ENCODE assay signal across 23 mouse cellular contexts in genomic region chr10:82868418-82869086, GRCm38 (mm10). TPM values are rescaled to one million over a fixed set of nuclear protein-coding genes. Genes with fewer than 3 reads are reported as not detected.
DNase-seq lines count a peak whose midpoint lies in the region; ATAC-seq lines count a peak whose summit lies in the region.
"Had no signal": no experiment of that assay in that cellular context is flagged by ENCODE, and none has a peak within 500 bp of the region (broad histone marks: within the 10 kb centered on the region; RNA-seq: fewer than 3 reads in every experiment).

No protein-coding gene starts in this region.

- H3K4me2 ChIP-seq in liver, embryonic 16.5 days (ENCODE audit: low read depth, low read length): no peak overlapping the region
- no peak overlapping the region for H3K4me2 ChIP-seq in liver, embryonic 11.5 days
- no peak overlapping the region for H3K4me2 ChIP-seq in hindbrain, embryonic 11.5 days (replicated peaks; ENCODE audit: low read depth, low read length)
- H3K4me2 ChIP-seq: embryonic facial prominence, embryonic 15.5 days; forebrain, embryonic 13.5 days; hindbrain, embryonic 13.5 days; limb, embryonic 12.5 days had no signal

- no peaks in the 10 kb centered on the region for H3K27me3 ChIP-seq in liver, embryonic 16.5 days (ENCODE audit: control insufficient read depth, insufficient read depth, low read depth, low read length)
- H3K27me3 ChIP-seq in liver, embryonic 11.5 days (replicated peaks; ENCODE audit: control insufficient read depth, insufficient read depth, low read length): no peaks in the 10 kb centered on the region
- no peaks in the 10 kb centered on the region for H3K27me3 ChIP-seq in hindbrain, embryonic 11.5 days (ENCODE audit: control insufficient read depth, insufficient read depth, low read length)
- H3K27me3 ChIP-seq: embryonic facial prominence, embryonic 15.5 days; forebrain, embryonic 13.5 days; hindbrain, embryonic 13.5 days; limb, embryonic 12.5 days had no signal

- H3K9me3 ChIP-seq in liver, embryonic 16.5 days (replicated peaks; ENCODE audit: control insufficient read depth, low read length): no peaks in the 10 kb centered on the region
- no peaks in the 10 kb centered on the region for H3K9me3 ChIP-seq in liver, embryonic 11.5 days (ENCODE audit: control insufficient read depth, low read length)
- H3K9me3 ChIP-seq in hindbrain, embryonic 11.5 days (ENCODE audit: control insufficient read depth, low read length): no peaks in the 10 kb centered on the region
- H3K9me3 ChIP-seq: embryonic facial prominence, embryonic 10.5 days; embryonic facial prominence, embryonic 15.5 days; forebrain, embryonic 13.5 days; hindbrain, embryonic 13.5 days; limb, embryonic 12.5 days had no signal

- ATAC-seq in liver, embryonic 16.5 days (ENCODE audit: low read depth): peak; percentile 47; the same call in 1 of the 2 replicates
- ATAC-seq in liver, embryonic 11.5 days (replicated peaks; ENCODE audit: low FRiP score): no peak
- no peak for ATAC-seq in hindbrain, embryonic 11.5 days (ENCODE audit: low FRiP score)
- ATAC-seq in megakaryocyte, adult 5-6 weeks (ENCODE audit: poor library complexity, severe bottlenecking): no peak
- ATAC-seq: forebrain, embryonic 13.5 days; intestine, embryonic 16.5 days had no signal

- H3K27ac ChIP-seq in liver, embryonic 16.5 days (ENCODE audit: low read length): peak overlapping the region; percentile 60
- H3K27ac ChIP-seq in liver, embryonic 11.5 days (ENCODE audit: low read depth, low read length): no peak overlapping the region
- no peak overlapping the region for H3K27ac ChIP-seq in hindbrain, embryonic 11.5 days (ENCODE audit: low read depth, low read length)
- H3K27ac ChIP-seq: embryonic facial prominence, embryonic 10.5 days; embryonic facial prominence, embryonic 15.5 days; forebrain, embryonic 13.5 days; hindbrain, embryonic 13.5 days; limb, embryonic 12.5 days; liver, embryonic 14.5 days; macrophage had no signal

- H3K9ac ChIP-seq in liver, embryonic 16.5 days (ENCODE audit: low read depth, low read length): no peak overlapping the region
- no peak overlapping the region for H3K9ac ChIP-seq in liver, embryonic 11.5 days (ENCODE audit: low read depth, low read length)
- no peak overlapping the region for H3K9ac ChIP-seq in hindbrain, embryonic 11.5 days (ENCODE audit: low read depth, low read length)
- H3K9ac ChIP-seq: embryonic facial prominence, embryonic 15.5 days; forebrain, embryonic 13.5 days; hindbrain, embryonic 13.5 days; limb, embryonic 12.5 days; liver, embryonic 14.5 days had no signal

- DNase-seq in adrenal gland, adult (ENCODE audit: inconsistent age in 2 of 2, low spot score in 1 of 2): peak; percentile 59 to 88
- no peak for DNase-seq in adrenal gland, postnatal 4 days (ENCODE audit: low spot score in 2 of 2)
- DNase-seq in liver, embryonic 11.5 days (ENCODE audit: low spot score): no peak
- DNase-seq in adrenal gland, postnatal 14 days: peak; percentile 64
- DNase-seq in hindbrain, embryonic 11.5 days (ENCODE audit: low spot score): no peak
- DNase-seq: cerebellum, adult 8-10 months; cerebellum, postnatal 25 days; gastrocnemius, postnatal 14 days; heart, postnatal 36 days; kidney, adult 9 months; kidney, postnatal 14 days; layer of hippocampus, adult 9-11 months; midbrain, embryonic 14.5 days had no signal

- peaks cover 11% of the 10 kb centered on the region for H3K4me1 ChIP-seq in liver, embryonic 16.5 days (ENCODE audit: control insufficient read depth, low read depth, low read length)
- H3K4me1 ChIP-seq in liver, embryonic 11.5 days (replicated peaks; ENCODE audit: control insufficient read depth, insufficient read depth, low read length): peaks cover 9% of the 10 kb centered on the region
- H3K4me1 ChIP-seq in hindbrain, embryonic 11.5 days (replicated peaks; ENCODE audit: control insufficient read depth, insufficient read depth, low read length): no peaks in the 10 kb centered on the region

- WGBS in liver, embryonic 16.5 days (ENCODE audit: insufficient replicate concordance): 49% methylated on average over 6 of the region's 6 CpGs
- 71% methylated on average over 6 of the region's 6 CpGs for WGBS in liver, embryonic 11.5 days
- 84% methylated on average over 6 of the region's 6 CpGs for WGBS in hindbrain, embryonic 11.5 days

- peaks cover 18% of the 10 kb centered on the region for H3K36me3 ChIP-seq in liver, embryonic 16.5 days (ENCODE audit: control insufficient read depth, insufficient read depth)
- peaks cover 27% of the 10 kb centered on the region for H3K36me3 ChIP-seq in liver, embryonic 11.5 days (ENCODE audit: control insufficient read depth, insufficient read depth, low read length)
- peaks cover 4% of the 10 kb centered on the region; the same call in 1 of the 2 replicates for H3K36me3 ChIP-seq in hindbrain, embryonic 11.5 days (ENCODE audit: control insufficient read depth, insufficient read depth, low read length)

- H3K4me3 ChIP-seq in liver, embryonic 16.5 days (ENCODE audit: low read depth, low read length): no peak overlapping the region
- H3K4me3 ChIP-seq in liver, embryonic 11.5 days (ENCODE audit: low read depth, low read length): no peak overlapping the region
- no peak overlapping the region for H3K4me3 ChIP-seq in hindbrain, embryonic 11.5 days (ENCODE audit: low read depth, low read length)
- H3K4me3 ChIP-seq: embryonic facial prominence, embryonic 10.5 days; embryonic facial prominence, embryonic 15.5 days; forebrain, embryonic 13.5 days; hindbrain, embryonic 13.5 days; limb, embryonic 12.5 days had no signal

RNA-seq across cellular contexts. Expression of gene Eid3, which starts 2.1 kb away (rescaled TPM):
- 1 to 10 TPM; 4.1 to 5.8 TPM for total RNA-seq in adrenal gland, postnatal 4 days (2021)
- 0.13 and 0.18 TPM in 2 replicates for polyA plus RNA-seq in liver, embryonic 16.5 days (2015; fragmentation: Nextera tagmentation; extraction: Ambion mirVana)
- polyA plus RNA-seq in liver, embryonic 11.5 days (2014; fragmentation: Nextera tagmentation; extraction: Ambion mirVana): 0.45 and 0.75 TPM in 2 replicates
- total RNA-seq in adrenal gland, postnatal 14 days (2021): 2.3 and 3.0 TPM in 2 replicates
- polyA plus RNA-seq in hindbrain, embryonic 11.5 days (2014; fragmentation: Nextera tagmentation; extraction: Ambion mirVana): 0.56 and 1.1 TPM in 2 replicates
- 0.25 and 2.7 TPM in 2 replicates for total RNA-seq in megakaryocyte, adult 5-6 weeks (2015)
- total RNA-seq in megakaryocyte, adult 5-6 weeks (2017): 1.8 and 3.6 TPM in 2 replicates

RNA-seq across cellular contexts. Expression of gene Txnrd1, which starts 34.8 kb away (rescaled TPM):
- 100 to 1,000 TPM in 1 of 2 experiments, 10 to 100 TPM in 1; 93.9 to 109 TPM for total RNA-seq in adrenal gland, postnatal 4 days (2021)
- polyA plus RNA-seq in liver, embryonic 16.5 days (2015; fragmentation: Nextera tagmentation; extraction: Ambion mirVana): 44.1 and 46.1 TPM in 2 replicates
- polyA plus RNA-seq in liver, embryonic 11.5 days (2014; fragmentation: Nextera tagmentation; extraction: Ambion mirVana): 129 and 145 TPM in 2 replicates
- total RNA-seq in adrenal gland, postnatal 14 days (2021): 106 and 115 TPM in 2 replicates
- 170 and 196 TPM in 2 replicates for polyA plus RNA-seq in hindbrain, embryonic 11.5 days (2014; fragmentation: Nextera tagmentation; extraction: Ambion mirVana)
- 26.2 and 29.6 TPM in 2 replicates for total RNA-seq in megakaryocyte, adult 5-6 weeks (2015)
- 59.5 and 73.9 TPM in 2 replicates for total RNA-seq in megakaryocyte, adult 5-6 weeks (2017)

Comparison
In these comparisons a context has a peak if more than half of its experiments do, and no peak if none do; other contexts are left out.
1. DNase-seq: peak in adrenal gland, adult (2 of 2) and adrenal gland, postnatal 14 days (single experiment); none in adrenal gland, postnatal 4 days (0 of 2), liver, embryonic 11.5 days (single experiment) and hindbrain, embryonic 11.5 days (single experiment).